Mouse (Mus musculus) ovary, postnatal 10 days (tissue): ENCODE measurements around the gene Tnik.

Experiments used
- DNase-seq: peaks from one replicate; pipeline ENCODE4 v3.0.0; 2022; ENCODE audit warnings: low spot score

Tnik gene

DNA sequence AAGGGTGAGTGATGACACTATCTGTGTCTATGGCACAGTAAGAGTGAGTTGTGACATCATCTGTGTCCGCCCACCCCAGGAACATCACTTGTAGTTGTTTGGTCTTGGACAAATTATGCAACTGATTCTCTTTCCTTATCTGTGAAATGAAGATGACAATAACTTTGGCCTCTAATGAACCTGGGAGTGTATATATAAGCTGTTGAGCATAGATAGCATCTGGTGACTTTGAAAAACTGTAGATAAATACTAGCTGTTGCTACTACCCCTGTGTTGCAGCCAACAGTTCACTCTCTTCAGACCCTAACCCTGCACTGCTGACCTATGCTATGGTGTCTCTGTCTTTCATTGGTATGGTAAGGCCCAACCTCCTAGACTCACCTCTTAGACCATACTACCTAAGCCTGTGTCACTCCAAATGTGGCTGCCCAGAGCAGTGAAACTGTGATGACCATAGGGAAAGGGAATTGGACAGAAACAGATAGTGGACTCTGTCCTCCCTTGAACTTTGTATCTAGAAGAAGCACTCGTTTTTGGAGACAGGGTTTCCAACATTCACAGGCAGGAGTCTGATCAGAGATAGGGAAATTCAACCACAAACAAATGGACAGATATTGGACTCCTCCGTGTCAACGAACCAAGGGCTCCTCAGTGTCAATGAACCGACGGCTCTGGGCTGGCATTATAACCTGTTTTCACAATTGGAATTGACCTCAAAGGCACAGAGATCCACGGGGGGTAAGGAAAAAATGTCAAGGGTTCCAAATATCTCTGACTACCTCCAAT is 451.1 kb downstream of the Tnik start:
- no peak for DNase-seq

DNA sequence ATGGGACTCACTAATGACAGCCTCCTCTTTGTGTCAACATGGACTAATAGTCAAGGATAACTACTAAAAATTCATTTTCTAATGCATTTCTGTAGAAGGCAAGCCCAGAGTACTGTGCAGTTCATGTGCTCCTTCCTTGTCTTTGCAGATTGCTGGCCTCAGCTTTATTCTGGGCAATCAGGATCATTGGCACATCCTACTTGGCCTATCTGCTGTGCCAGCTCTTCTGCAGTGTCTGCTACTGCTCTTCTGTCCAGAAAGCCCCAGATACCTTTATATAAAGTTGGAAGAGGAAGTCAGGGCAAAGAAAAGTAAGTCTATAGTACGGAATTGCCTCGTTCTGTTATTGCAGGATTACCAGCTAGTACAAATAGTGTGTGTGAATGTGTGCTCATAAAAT is 455.5 kb downstream of the Tnik start:
- no peak for DNase-seq

DNA sequence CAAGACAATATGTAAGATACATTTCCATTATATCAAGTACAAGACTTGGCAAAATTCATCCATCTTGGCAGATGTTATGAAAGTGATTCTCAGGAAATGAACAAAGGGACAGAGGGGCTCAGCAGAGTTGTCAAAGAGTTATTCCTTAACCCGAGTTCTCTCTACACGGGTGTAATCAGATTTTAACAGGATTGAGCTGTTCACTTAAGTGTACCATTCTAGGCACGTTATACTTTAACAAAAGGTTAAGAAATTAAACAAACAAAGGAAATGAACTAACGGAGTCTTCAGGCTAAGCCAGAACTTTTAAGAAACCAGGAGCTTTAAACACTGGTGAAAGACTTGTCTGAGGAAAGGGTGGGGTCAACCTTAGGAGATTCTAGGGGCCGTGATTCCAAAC is 458.2 kb downstream of the Tnik start:
- no peak for DNase-seq

DNA sequence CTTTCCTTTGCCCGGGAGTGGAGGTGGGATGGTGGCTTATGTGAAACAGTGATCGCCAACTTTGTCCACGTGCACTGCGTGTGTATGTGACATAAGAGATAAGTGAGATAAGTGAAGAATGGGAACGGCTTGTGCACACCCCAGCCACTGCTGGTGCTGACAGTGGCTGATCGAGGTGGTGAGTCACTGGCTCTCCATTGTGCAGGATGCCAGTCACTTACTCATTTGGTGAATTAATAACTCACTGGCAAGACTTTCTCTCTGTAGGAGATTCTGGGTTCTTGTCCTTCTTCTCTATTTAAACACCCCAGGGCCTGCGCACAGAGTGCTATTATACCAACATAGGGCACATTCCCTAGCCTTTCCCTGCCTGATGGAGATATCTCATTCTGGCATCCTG is 458.8 kb downstream of the Tnik start:
- no peak for DNase-seq

DNA sequence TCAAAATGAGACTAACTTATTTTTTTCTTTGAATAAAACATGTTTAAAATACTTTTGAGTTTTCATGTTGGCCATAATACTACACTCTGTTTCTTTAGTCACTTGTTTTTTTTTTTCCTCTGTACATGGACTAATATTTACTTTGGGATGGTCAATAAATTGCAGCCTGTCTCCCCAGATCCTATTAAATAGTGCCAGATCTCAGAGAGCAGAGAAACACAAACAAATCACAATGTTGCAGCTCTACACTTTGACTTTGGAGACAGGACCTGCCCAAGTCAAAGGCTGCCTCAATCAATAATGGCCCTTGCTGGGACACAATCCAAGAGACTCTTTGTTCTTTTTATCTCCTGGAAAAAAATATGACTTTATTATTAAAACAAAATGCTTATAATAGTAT is 459.5 kb downstream of the Tnik start:
- DNase-seq: no peak

DNA sequence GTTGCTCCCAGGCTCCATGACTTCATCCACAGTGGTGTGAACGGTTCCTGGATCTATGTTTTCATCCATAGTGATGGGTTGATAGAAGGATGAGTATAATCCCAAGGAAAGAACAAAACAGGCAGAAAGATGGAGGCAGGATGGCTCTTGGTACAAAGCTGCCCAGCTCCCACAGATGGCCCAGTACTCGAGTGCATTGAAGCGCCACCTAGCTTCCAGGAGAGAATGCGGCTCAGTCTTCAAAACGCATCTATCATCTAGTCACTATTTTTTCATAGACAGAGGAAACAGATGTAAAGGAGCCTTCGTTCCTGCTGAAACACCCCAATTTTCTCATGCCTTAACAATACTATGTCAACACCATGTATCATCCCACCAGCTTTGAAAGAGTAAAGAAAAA is 460.5 kb downstream of the Tnik start:
- no peak for DNase-seq

DNA sequence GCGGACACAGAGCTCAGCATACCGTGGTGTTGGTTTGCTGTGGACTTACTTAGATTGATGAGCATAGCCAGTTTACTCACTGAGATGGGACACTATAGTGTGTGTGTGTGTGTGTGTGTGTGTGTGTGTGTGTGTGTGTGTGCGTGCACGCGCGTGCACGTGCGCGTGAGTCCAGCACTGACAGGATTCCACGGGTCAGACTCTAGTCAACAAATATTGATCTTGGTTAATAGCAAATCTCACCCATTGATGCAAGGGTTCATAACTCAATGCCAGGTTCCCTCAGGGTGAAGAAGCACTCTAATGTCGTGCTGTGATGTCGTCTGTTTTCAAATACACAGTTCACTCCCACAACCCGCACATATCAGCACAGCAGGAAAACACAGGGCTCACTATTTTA is 462.2 kb downstream of the Tnik start:
- no peak for DNase-seq
